Mouse (Mus musculus) ovary, postnatal 36 days (tissue): ENCODE results near the gene Parp3.

Experiments
- DNase-seq: peaks from one replicate; pipeline ENCODE4 v3.0.0; 2022; ENCODE audit warnings: low spot score, mixed read lengths

The Parp3 gene

GRCm38 (mm10) chr9:106428719-106429220, 48.0 kb downstream of the Parp3 start:
- no peak for DNase-seq

GRCm38 (mm10) chr9:106421865-106422160, 54.9 kb downstream of the Parp3 start:
- DNase-seq, result peak; percentile 74

GRCm38 (mm10) chr9:106421033-106421864, 55.5 kb downstream of the Parp3 start:
- DNase-seq, result no peak

GRCm38 (mm10) chr9:106420608-106421007, 56.1 kb downstream of the Parp3 start:
- DNase-seq, result no peak
